Mouse (Mus musculus) heart, postnatal 14 days (tissue): ENCODE results near the gene Cd209e. TPM values are rescaled to one million over a fixed set of nuclear protein-coding genes. Genes with fewer than 3 reads are reported as not detected.
"Not testable (repeated sequence)": the region's sequence is repeated elsewhere in the genome, so short reads cannot be mapped to it uniquely, and the experiment has no call there.

Experiments
- DNase-seq, 2 experiments: peaks; one replicate each; pipeline ENCODE4 v3.0.0; 2021 to 2022
- intact Hi-C: fragments of 180-260 bp; cut with DNase I; formaldehyde crosslinking; loops from one replicate; pipeline ENCODE4 v1.15.1; 2025
- long read RNA-seq, 2 experiments: library from polyadenylated mRNA; stranded (forward); transcript quantifications; one replicate each; pipeline ENCODE4 v2.0.0; 2021
- total RNA-seq, 2 experiments: library from RNA; stranded (reverse); gene quantifications; 2 replicates each; pipeline ENCODE4 v1.2.3; 2021

The Cd209e gene
- total RNA-seq, result not detected
- long read RNA-seq, experiment 1, result 0 reads
- long read RNA-seq, experiment 2, result 0 reads

DNA sequence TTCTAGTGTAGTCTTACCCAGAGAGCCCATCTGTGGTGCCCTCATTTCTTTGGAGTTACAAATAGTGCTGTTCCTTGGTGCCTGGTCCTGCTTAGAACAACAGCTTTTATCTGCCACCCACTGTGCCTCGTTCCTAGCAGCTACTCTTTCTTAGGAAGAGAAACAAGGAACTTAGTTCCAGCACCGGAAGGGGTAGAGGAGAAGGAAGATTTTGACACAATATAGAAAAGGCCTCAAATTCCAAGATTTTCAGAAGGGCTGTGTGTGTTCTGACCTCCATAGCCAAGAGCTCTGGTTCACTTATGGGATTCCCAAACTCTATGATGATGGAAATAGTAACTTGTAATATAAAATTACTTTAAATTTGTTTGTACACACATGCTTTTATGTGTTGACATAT lies at the start of gene Cd209e:
Gene Cd209e (minus strand): TSS at position 101 of the 400 bp plus-strand sequence.
- intact Hi-C loops, result no loop called here
- DNase-seq, result no peak

DNA sequence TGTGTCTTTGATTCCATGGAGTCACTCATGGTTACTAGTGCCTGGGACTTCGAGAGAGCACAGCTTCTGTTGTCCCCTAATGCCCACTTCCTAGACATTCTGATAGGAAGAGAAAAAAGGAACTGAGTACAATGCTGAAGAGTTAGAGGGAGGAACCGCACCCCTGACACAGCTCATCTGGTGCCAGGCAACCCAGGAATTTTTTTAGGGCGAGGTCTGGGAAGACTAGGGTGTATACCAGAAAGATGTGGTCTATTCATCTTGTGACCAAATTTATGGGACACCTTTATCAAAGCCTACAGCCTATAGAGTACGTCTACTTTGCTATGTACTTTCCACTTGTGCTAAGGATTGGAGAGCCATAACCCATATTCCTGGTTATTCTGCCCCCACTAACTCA lies 24.3 kb upstream of the Cd209e start, which contains the start of gene Cd209d:
Gene Cd209d (minus strand): TSS at position 101 of the 400 bp plus-strand sequence.
- DNase-seq, result no peak
- intact Hi-C loops, result no loop called here

DNA sequence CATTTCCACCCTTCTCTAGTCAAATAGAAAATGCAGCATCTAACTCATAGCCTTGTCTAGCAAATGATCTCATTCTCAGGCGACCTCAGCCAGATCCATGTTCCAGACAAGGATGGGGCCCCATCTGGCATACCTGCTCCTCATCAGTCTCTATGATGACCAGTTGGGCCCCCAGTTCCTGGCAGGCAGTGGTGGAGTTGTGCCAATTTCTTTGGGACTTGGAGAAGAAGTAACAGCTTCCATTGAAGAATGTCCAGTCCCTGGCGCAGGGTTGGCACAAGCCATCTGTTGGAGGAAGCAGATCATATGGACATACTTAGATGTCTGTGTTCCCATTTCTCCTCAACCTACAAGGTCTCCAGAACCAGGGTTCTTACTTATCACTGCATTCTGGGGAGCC lies 22.0 kb upstream of the Cd209e start:
- no peak for DNase-seq
- intact Hi-C loops, result no loop called here

GRCm38 (mm10) chr8:3862736-3863135 lies 8.6 kb upstream of the Cd209e start:
- DNase-seq, intact Hi-C loops: not testable (repeated sequence)

DNA sequence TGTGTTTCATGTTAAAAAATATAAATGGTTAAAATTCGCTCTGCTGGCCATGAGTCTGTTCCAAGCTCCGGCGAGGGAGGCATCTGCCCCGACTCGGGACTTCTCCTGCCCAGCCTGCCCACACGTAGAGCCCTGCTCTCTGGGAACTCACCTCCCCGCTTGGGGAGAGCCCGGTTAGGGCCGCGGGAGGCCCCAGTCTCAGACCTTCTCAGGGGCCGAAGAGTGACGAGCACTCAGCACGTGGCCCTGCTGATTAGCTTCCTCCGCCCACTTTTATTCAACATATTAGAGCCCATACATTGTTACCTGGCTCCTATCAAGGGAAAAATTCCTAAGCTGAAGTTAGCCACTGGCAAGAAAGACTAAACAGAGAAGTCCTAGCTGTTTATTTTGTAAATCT lies 51.0 kb downstream of the Cd209e start:
- DNase-seq, result peak; percentile 27 to 35
- intact Hi-C loops, result no loop called here

Other genes starting within 250 kb of the Cd209e start
- 10 to 100 TPM; 18.4 to 19.3 TPM for gene Xab2, start 233.0 kb downstream of the Cd209e start, total RNA-seq
- gene Pet100, start 232.8 kb downstream of the Cd209e start, total RNA-seq, result 10 to 100 TPM; 61.7 to 66.4 TPM
- gene Pcp2, start 228.8 kb downstream of the Cd209e start, total RNA-seq, result not detected
- 10 to 100 TPM in 1 of 2 experiments, 1 to 10 TPM in 1; 7.7 to 10.1 TPM for gene Stxbp2, start 223.4 kb downstream of the Cd209e start, total RNA-seq
- 1 to 10 TPM; 1.7 to 5.2 TPM for gene Retn, start 198.5 kb downstream of the Cd209e start, total RNA-seq
- under 1 TPM in 1 of 2 experiments, not detected in 1; 0.29 TPM for gene Mcemp1, start 188.6 kb downstream of the Cd209e start, total RNA-seq
- 1 to 10 TPM in 1 of 2 experiments, under 1 TPM in 1; 0.90 to 1.5 TPM for gene Fcor, start 181.9 kb downstream of the Cd209e start, total RNA-seq
- gene Trappc5, start 178.0 kb downstream of the Cd209e start, total RNA-seq, result 10 to 100 TPM; 16.6 to 18.0 TPM
- gene Fcer2a, start 160.1 kb downstream of the Cd209e start, total RNA-seq, result under 1 TPM in 1 of 2 experiments, not detected in 1; 0.34 TPM
- gene Clec4g, start 133.7 kb downstream of the Cd209e start, total RNA-seq, result 1 to 10 TPM in 1 of 2 experiments, under 1 TPM in 1; 0.68 to 1.2 TPM
- gene Cd209a, start 105.3 kb downstream of the Cd209e start, total RNA-seq, result under 1 TPM; 0.19 to 0.27 TPM
- gene Cd209d, start 24.2 kb upstream of the Cd209e start, total RNA-seq, result not detected
- gene Cd209b, start 72.5 kb upstream of the Cd209e start, total RNA-seq, result under 1 TPM; 0.15 to 0.53 TPM
- under 1 TPM in 1 of 2 experiments, not detected in 1; 0.20 TPM for gene Cd209c, start 100.4 kb upstream of the Cd209e start, total RNA-seq